Mouse (Mus musculus): ENCODE data around the gene Plekhg3. TPM values are rescaled to one million over a fixed set of nuclear protein-coding genes. Genes with fewer than 3 reads are reported as not detected.

The Plekhg3 gene
- 11.9 and 12.0 TPM in 2 replicates for polyA plus RNA-seq (2015; fragmentation: Nextera tagmentation; extraction: Ambion mirVana)

DNA sequence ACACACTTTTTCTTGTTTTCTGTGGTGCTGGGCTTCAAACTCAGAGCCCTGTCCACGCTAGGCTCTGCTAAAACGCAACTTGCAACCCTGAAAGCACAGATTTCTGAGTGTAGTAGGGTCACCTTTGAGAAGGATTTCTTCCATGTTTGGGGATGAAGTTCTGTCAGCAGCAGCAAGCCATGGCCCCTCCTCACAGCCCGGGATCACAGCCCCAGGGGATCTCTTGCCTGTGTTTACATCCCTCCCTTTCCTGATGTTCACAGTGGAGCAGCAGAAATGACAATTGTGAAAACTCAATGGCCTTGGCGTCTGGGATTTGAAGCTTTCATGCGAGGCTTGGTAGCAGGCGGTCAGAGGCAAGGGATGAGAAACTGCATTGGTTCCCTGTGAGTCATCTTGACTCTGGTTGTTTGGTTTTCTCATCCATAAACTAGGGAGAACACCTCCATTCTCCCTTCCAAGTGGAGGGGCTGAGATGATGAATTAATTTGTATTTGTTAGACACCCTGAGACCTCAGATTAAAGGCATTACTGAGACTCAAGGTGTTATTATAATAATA is at the start of gene Plekhg3:
Plekhg3 (plus strand) TSS at position 312 of the 560 bp plus-strand sequence.

Small RNAs within 50 kb of the gene (microRNA-seq; reads per million reads assigned to microRNA genes)
- gene Mir5135 = not detected

Other genes with a start within 250 kb of the Plekhg3 start
- gene Akap5, start 206.0 kb upstream of the Plekhg3 start, polyA plus RNA-seq (2015; fragmentation: Nextera tagmentation; extraction: Ambion mirVana) = 8.4 and 11.2 TPM in 2 replicates
- 9.4 and 10.5 TPM in 2 replicates for gene Zbtb25, start 161.3 kb upstream of the Plekhg3 start, polyA plus RNA-seq (2015; fragmentation: Nextera tagmentation; extraction: Ambion mirVana)
- 4.3 and 5.6 TPM in 2 replicates for gene Zbtb1, start 160.6 kb upstream of the Plekhg3 start, polyA plus RNA-seq (2015; fragmentation: Nextera tagmentation; extraction: Ambion mirVana)
- 37.6 and 50.4 TPM in 2 replicates for gene Hspa2, start 126.7 kb upstream of the Plekhg3 start, polyA plus RNA-seq (2015; fragmentation: Nextera tagmentation; extraction: Ambion mirVana)
- gene Ppp1r36, start 113.4 kb upstream of the Plekhg3 start, polyA plus RNA-seq (2015; fragmentation: Nextera tagmentation; extraction: Ambion mirVana) = 4.6 and 5.6 TPM in 2 replicates
- 0.51 and 0.65 TPM in 2 replicates for gene Sptb, start 179.7 kb downstream of the Plekhg3 start, polyA plus RNA-seq (2015; fragmentation: Nextera tagmentation; extraction: Ambion mirVana)
- 156 and 191 TPM in 2 replicates for gene Churc1, start 234.6 kb downstream of the Plekhg3 start, polyA plus RNA-seq (2015; fragmentation: Nextera tagmentation; extraction: Ambion mirVana)
- gene Fntb, start 234.7 kb downstream of the Plekhg3 start, polyA plus RNA-seq (2015; fragmentation: Nextera tagmentation; extraction: Ambion mirVana) = 16.6 and 17.2 TPM in 2 replicates